Mouse (Mus musculus): ENCODE measurements at regions not wholly inside any gene's neighbourhood (a gene's known extent, or its start where the extent isn't known, plus 50 kb on each side); places are given as distances from the start of the nearest gene placed in this dataset.

DNA sequence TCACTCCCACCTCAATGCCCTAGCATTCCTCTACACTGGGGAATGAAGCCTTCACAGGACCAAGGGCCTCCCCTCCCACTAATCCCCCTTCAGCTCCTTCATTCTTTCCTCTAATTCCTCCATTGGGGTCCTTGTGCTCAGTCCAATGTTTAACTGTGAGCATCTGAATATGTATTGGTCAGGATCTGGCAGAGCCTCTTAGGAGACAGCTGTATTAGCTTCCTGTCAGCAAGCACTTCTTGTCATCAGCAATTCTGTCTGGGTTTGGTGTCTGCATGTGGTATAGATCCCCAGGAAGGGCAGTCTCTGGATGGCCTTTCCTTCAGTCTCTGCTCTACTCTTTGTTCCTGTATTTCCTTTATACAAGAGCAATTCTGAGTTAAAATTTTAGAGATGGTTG is 426.8 kb upstream of the 2610001J05Rik start:
- TF ChIP-seq CTCF (IDR thresholded peaks at IDR 0.05; ENCODE audit: borderline replicate concordance, insufficient read depth, low read depth, low read length) (no peak), POLR2A (IDR thresholded peaks at IDR 0.05; ENCODE audit: borderline replicate concordance, insufficient read depth, low read length) (no peak)
- H3K4me3 ChIP-seq (replicated peaks; ENCODE audit: insufficient read depth, low read depth, low read length), result no peak overlapping the region
- no peak for DNase-seq
- no peaks in the 10 kb centered on the region for H3K4me1 ChIP-seq (ENCODE audit: control insufficient read depth, insufficient read depth, low read length)
- no peak overlapping the region for H3K27ac ChIP-seq (ENCODE audit: insufficient read depth, low read length)
- no peaks in the 10 kb centered on the region for H3K27me3 ChIP-seq (ENCODE audit: control insufficient read depth, insufficient read depth, low read length)

DNA sequence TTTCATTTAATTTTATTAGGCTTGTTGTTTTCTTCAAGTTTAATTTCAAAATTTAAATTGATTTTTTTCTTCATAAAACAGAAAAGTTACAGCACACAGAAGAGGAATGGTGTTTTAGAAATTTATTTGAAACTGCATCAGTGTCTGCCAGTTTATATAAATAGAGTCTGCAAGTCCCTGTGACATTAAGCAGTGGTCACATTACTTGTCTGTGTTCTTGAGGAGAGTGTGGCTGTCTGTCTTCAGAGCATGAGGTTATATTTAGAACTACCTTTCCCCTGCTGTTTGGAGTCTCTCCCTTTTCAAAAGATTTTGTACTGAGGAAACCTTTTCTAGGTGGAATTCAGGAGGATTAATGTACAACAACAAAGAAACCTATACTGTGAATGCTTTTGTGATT is 426.1 kb upstream of the 2610001J05Rik start:
- Histone ChIP-seq H3K27ac (ENCODE audit: insufficient read depth, low read length) (no peak overlapping the region), H3K4me1 (ENCODE audit: control insufficient read depth, insufficient read depth, low read length) (no peaks in the 10 kb centered on the region), H3K4me3 (replicated peaks; ENCODE audit: insufficient read depth, low read depth, low read length) (no peak overlapping the region), H3K27me3 (ENCODE audit: control insufficient read depth, insufficient read depth, low read length) (no peaks in the 10 kb centered on the region)
- DNase-seq, result no peak
- no peak for TF ChIP-seq CTCF (IDR thresholded peaks at IDR 0.05; ENCODE audit: borderline replicate concordance, insufficient read depth, low read depth, low read length)
- no peak for TF ChIP-seq POLR2A (IDR thresholded peaks at IDR 0.05; ENCODE audit: borderline replicate concordance, insufficient read depth, low read length)

DNA sequence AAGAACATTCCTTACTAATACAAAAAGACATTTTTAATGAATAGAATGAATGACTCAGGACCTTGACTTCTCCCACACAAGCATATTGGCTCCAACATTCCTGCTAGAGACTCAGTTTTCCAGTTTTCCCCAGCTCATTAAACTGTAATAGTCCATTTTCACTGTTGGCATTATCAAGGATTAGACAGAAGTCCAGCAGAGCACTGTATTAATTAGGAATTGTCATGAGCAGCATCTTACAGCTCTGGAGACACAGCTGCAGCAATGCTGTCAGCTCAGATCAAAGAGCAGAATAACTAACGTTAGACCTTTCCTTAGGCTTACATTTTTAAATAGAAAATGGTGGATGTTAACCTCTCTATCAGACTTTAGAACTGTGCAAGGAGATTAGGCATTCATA is 419.5 kb upstream of the 2610001J05Rik start:
- Histone ChIP-seq H3K27ac (ENCODE audit: insufficient read depth, low read length) (no peak overlapping the region), H3K27me3 (ENCODE audit: control insufficient read depth, insufficient read depth, low read length) (no peaks in the 10 kb centered on the region), H3K4me1 (ENCODE audit: control insufficient read depth, insufficient read depth, low read length) (no peaks in the 10 kb centered on the region), H3K4me3 (replicated peaks; ENCODE audit: insufficient read depth, low read depth, low read length) (no peak overlapping the region)
- no peak for DNase-seq
- WGBS, result 23% methylated on average over 1 of the region's 1 CpGs
- TF ChIP-seq POLR2A (IDR thresholded peaks at IDR 0.05; ENCODE audit: borderline replicate concordance, insufficient read depth, low read length) (no peak), CTCF (IDR thresholded peaks at IDR 0.05; ENCODE audit: borderline replicate concordance, insufficient read depth, low read depth, low read length) (no peak)

DNA sequence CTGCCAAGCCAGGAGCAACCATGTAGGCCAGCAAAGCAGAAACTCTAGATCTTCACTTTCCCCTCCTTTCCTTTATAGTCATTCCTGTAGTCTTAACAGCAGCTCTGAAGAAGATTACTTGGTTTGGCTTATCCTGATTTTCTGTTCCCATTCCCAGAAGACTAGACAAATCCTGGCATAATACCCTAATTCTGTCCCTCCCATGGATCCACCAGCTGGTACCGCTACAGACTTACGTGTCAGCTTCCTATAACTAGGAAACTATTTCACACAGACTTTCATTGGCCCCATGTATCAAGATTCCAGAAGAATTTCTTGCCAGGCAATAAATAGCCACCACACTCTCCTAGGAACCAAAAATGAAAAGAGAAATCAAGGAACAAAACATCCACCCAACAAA is 410.2 kb upstream of the 2610001J05Rik start:
- DNase-seq, result peak; percentile 49 to 76
- Histone ChIP-seq H3K27ac (ENCODE audit: insufficient read depth, low read length) (no peak overlapping the region), H3K27me3 (ENCODE audit: control insufficient read depth, insufficient read depth, low read length) (no peaks in the 10 kb centered on the region), H3K4me1 (ENCODE audit: control insufficient read depth, insufficient read depth, low read length) (peaks cover 3% of the 10 kb centered on the region; the same call in 1 of the 2 replicates), H3K4me3 (replicated peaks; ENCODE audit: insufficient read depth, low read depth, low read length) (no peak overlapping the region)
- no peak for TF ChIP-seq POLR2A (IDR thresholded peaks at IDR 0.05; ENCODE audit: borderline replicate concordance, insufficient read depth, low read length)
- TF ChIP-seq CTCF (IDR thresholded peaks at IDR 0.05; ENCODE audit: borderline replicate concordance, insufficient read depth, low read depth, low read length), result no peak
- 21% methylated on average over 2 of the region's 2 CpGs for WGBS

DNA sequence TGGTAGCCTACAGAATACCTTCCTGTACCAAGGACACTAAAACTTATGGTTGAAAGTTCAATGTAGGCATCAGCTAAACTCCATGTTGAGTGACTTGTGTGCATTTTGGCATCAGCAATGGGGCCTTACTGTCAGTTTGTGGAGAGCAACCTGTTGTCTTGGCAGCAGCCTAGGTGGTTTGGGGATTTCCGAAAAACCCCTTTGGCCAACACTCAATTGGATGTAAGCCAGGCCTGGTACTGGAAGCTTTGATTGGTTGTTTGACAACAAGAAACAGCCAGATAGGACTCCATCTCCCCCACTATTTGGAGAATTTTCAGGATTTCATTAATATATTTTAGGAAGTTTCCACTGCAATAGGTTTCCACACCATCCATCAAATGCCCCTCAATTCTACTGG is 390.6 kb upstream of the 2610001J05Rik start:
- TF ChIP-seq POLR2A (IDR thresholded peaks at IDR 0.05; ENCODE audit: borderline replicate concordance, insufficient read depth, low read length) (no peak), CTCF (IDR thresholded peaks at IDR 0.05; ENCODE audit: borderline replicate concordance, insufficient read depth, low read depth, low read length) (no peak)
- Histone ChIP-seq H3K27me3 (ENCODE audit: control insufficient read depth, insufficient read depth, low read length) (no peaks in the 10 kb centered on the region), H3K27ac (ENCODE audit: insufficient read depth, low read length) (no peak overlapping the region), H3K4me1 (ENCODE audit: control insufficient read depth, insufficient read depth, low read length) (no peaks in the 10 kb centered on the region), H3K4me3 (replicated peaks; ENCODE audit: insufficient read depth, low read depth, low read length) (no peak overlapping the region)
- DNase-seq, result no peak
- 9% methylated on average over 1 of the region's 1 CpGs for WGBS

DNA sequence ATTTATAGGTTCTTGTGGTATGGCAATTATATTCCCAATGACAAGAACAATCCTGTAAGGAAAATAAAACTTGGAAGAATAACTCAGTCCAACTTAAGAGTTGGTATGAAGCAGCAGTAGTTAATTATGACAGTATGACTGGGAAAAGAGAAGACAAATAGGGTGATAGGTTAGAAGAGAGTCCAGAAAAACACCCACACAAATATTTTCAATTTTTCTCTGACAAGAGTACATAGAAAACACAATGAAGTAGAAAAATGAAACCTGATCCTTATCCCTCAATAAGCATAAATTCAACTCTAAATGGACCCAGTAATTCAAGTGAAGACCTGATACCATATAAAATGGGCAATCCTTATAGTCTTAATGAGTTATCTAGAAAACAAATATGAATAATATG is 369.0 kb upstream of the 2610001J05Rik start:
- H3K27ac ChIP-seq (ENCODE audit: insufficient read depth, low read length), result no peak overlapping the region
- H3K4me1 ChIP-seq (ENCODE audit: control insufficient read depth, insufficient read depth, low read length), result no peaks in the 10 kb centered on the region
- TF ChIP-seq CTCF (IDR thresholded peaks at IDR 0.05; ENCODE audit: borderline replicate concordance, insufficient read depth, low read depth, low read length) (no peak), POLR2A (IDR thresholded peaks at IDR 0.05; ENCODE audit: borderline replicate concordance, insufficient read depth, low read length) (no peak)
- DNase-seq, result no peak
- no peaks in the 10 kb centered on the region for H3K27me3 ChIP-seq (ENCODE audit: control insufficient read depth, insufficient read depth, low read length)
- no peak overlapping the region for H3K4me3 ChIP-seq (replicated peaks; ENCODE audit: insufficient read depth, low read depth, low read length)

DNA sequence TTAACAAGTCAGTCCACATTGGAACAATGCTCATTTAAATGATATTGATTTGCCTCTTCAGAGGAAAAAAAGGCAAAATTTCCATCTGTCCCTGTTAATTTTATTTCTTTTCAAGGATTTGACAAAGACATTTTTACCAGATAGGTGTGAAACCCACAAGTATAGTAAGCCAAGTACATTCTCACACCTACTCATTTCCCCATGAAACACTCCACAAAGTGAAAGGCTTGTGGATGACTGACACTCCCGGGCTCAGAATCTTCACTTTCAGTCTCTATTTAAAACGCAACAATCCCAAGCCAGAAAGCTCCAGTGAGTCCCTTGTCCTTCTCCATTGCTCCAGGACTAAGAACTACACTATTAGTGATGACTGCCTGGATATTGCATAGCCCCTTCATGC is 367.8 kb upstream of the 2610001J05Rik start:
- TF ChIP-seq CTCF (IDR thresholded peaks at IDR 0.05; ENCODE audit: borderline replicate concordance, insufficient read depth, low read depth, low read length) (no peak), POLR2A (IDR thresholded peaks at IDR 0.05; ENCODE audit: borderline replicate concordance, insufficient read depth, low read length) (no peak)
- 73% methylated on average over 2 of the region's 2 CpGs for WGBS
- no peak for DNase-seq

DNA sequence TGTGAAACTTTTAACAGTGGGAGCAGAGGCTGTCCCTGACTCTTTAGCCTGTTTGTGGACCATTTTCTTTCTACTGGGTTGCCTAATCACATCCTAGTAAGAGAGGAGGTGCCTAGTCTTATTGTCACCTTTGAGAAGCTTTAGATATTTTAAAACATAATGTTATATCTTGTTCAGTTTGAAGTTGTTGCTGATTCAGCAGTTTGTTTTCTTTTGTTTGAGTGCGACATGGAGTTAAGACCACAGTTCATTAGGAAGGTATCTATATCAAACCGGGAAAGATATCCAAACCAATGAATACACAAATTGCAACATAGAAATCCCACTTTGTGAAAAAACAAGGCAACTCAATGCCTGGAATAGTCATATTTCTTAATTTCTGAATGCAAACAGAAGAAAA is 359.5 kb upstream of the 2610001J05Rik start:
- Histone ChIP-seq H3K4me3 (replicated peaks; ENCODE audit: insufficient read depth, low read depth, low read length) (no peak overlapping the region), H3K27ac (ENCODE audit: insufficient read depth, low read length) (no peak overlapping the region), H3K4me1 (ENCODE audit: control insufficient read depth, insufficient read depth, low read length) (no peaks in the 10 kb centered on the region), H3K27me3 (ENCODE audit: control insufficient read depth, insufficient read depth, low read length) (no peaks in the 10 kb centered on the region)
- DNase-seq, result no peak
- 94% methylated on average over 2 of the region's 2 CpGs for WGBS
- TF ChIP-seq CTCF (IDR thresholded peaks at IDR 0.05; ENCODE audit: borderline replicate concordance, insufficient read depth, low read depth, low read length) (no peak), POLR2A (IDR thresholded peaks at IDR 0.05; ENCODE audit: borderline replicate concordance, insufficient read depth, low read length) (no peak)

More for the DNA sequence above, 367.8 kb upstream of the 2610001J05Rik start:
- Histone ChIP-seq H3K4me1 (ENCODE audit: control insufficient read depth, insufficient read depth, low read length) (no peaks in the 10 kb centered on the region), H3K27ac (ENCODE audit: insufficient read depth, low read length) (no peak overlapping the region), H3K27me3 (ENCODE audit: control insufficient read depth, insufficient read depth, low read length) (no peaks in the 10 kb centered on the region), H3K4me3 (replicated peaks; ENCODE audit: insufficient read depth, low read depth, low read length) (no peak overlapping the region)
